Mouse (Mus musculus) left cerebral cortex, postnatal 4 days (tissue): ENCODE results near the gene Eef2. TPM values are rescaled to one million over a fixed set of nuclear protein-coding genes. Genes with fewer than 3 reads are reported as not detected.

Experiments
- DNase-seq: peaks from one replicate; pipeline ENCODE4 v3.0.0-alpha.2; 2022
- intact Hi-C: fragments of 180-260 bp; cut with DNase I; formaldehyde crosslinking; loops from one replicate; pipeline ENCODE4 v1.15.1; 2025
- total RNA-seq, 2 experiments: library from RNA; stranded (reverse); gene quantifications; 2 replicates each; pipeline ENCODE4 v1.2.3; 2021

Eef2 gene
- total RNA-seq = 1,000 to 10,000 TPM; 1,312 to 1,322 TPM

DNA sequence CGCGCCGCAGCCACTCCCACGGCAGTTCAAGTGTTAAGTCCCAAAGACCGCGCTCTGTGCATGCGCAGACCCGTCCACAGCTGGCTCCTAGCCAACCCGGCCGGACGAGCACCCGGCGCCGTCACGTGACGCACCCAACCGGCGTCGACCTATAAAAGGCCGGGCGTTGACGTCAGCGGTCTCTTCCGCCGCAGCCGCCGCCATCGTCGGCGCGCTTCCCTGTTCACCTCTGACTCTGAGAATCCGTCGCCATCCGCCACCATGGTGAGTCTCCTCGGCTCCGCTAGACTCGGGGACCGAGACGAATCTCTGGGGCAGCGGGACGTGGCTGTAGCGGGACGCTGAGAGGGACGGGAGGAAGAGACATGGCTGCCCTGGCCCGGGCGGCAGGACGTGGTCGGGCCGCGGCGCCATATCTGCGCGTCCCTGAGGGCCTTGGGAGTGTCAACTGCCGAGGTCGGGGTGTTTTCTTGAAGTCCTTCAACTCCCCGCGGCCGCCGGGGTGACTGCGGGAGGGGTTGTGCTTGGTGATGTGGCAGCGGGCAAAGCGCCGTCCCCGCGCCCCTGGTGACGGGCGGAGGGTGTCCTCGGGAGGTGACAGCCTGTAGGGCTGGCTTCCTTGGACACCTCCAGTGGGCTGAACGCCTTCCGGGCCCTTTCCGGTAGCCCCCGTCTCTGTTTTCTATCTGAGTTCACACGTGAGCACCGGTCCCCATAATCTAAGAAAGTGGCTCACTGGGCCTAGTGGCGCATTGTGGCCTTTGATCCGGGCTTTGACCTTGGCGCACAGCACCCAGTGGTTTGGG, at the start of gene Eef2:
TSS of gene Eef2 (plus strand) at position 166 of the 806 bp plus-strand sequence.
- intact Hi-C loops = no loop called here
- peak; percentile 100 for DNase-seq

DNA sequence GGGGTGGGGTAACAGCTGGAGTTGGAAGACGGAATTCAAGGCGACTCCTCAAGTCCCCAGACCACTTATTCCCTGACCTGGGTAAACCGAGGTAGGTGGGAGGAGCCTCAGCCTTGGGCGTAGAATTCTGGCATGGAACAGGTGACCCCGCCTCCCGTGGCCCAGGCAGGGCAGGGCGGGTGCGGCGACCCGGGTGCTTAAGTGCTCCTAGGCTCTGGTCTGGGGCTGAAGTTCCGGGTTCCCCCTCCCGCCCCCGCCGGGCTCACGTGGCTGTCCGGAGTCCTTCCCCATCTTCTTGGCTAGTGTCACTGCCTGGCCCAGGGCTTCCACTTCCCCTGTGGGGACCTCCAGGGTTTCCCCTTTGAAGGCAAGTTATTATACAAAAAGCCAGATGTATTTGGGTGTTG, 42.2 kb upstream of the Eef2 start:
- intact Hi-C loops = no loop called here
- no peak for DNase-seq

GRCm38 (mm10) chr10:81134966-81135681, 41.3 kb upstream of the Eef2 start, which contains the start of gene Zbtb7a:
TSS of gene Zbtb7a (plus strand) at chr10:81135220.
- peak; percentile 45 for DNase-seq

DNA sequence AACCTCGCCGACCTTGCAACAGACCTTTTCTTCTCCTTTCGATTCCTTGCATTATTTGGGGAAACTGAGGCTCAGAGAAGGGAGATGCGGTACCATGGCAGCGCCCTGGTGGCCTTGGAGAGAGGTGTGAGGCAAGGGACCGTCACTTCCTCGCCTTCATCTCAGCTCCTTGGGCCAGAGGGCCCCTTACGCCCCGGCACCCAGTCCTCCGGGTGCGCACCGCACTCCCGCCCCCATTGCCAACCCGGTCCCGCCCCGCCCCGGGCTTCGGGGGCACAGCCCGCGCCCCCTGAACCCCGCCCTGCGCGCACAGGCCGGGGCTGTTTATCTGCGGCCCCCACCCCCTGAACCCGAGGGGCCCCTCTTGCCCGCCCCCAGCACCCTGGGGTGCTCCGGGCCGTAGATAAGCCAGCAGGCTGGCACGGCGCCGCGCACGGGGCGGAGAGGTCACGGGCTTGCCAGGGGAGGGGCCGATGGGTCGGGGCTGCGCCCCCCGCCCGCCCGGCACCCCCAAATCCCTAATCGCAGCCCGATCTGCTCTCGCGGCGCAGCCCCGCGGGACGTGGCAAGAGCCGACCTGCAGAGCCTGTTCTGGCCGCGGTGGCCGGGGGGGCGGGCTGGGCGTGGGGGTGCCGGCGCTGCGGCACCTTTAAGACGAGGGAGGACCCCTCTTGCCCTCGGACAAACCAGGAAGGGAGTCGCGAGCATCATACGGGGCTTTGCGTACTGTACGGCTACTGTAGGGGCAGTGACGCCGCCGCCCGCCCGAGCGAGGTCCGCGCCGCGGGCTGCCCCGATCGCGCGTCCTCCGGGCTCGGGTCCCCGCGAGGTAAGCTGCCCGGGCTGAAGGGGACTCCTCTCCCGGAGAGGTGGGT, 40.4 kb upstream of the Eef2 start:
- DNase-seq = peak; percentile 80
- intact Hi-C loops = no loop called here

More at GRCm38 (mm10) chr10:81134966-81135681, 41.3 kb upstream of the Eef2 start, which contains the start of gene Zbtb7a:
- intact Hi-C loops = no loop called here

DNA sequence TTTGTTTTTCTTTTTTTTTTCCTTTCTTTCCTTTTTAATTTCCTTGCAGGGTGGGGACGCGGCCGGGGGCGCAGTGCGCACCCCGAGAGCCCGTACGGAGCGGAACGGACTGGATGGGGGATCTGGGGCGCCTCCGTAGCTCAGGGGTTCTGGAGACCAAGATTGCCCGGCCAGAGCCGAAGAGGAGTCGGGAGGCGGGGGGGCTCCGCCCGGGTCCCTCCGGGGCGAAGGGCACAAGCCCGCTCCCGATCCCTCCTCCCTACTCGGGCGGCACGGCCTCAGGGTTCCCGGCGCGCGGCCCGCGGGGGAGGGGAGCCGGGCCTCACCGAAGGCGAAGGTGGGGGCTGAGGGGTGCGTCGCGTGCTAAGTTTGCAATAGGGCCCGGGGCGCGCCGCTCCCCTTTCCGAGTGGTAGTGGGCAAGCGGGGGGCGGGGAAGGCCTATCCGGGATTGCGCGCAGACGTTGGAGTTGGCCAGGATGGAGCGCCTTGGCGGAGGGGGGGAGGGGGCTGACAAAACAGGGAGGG, 39.7 kb upstream of the Eef2 start:
- intact Hi-C loops = no loop called here
- DNase-seq = no peak

GRCm38 (mm10) chr10:81137252-81138130, 38.9 kb upstream of the Eef2 start:
- peak; percentile 99 for DNase-seq
- intact Hi-C loops = no loop called here

DNA sequence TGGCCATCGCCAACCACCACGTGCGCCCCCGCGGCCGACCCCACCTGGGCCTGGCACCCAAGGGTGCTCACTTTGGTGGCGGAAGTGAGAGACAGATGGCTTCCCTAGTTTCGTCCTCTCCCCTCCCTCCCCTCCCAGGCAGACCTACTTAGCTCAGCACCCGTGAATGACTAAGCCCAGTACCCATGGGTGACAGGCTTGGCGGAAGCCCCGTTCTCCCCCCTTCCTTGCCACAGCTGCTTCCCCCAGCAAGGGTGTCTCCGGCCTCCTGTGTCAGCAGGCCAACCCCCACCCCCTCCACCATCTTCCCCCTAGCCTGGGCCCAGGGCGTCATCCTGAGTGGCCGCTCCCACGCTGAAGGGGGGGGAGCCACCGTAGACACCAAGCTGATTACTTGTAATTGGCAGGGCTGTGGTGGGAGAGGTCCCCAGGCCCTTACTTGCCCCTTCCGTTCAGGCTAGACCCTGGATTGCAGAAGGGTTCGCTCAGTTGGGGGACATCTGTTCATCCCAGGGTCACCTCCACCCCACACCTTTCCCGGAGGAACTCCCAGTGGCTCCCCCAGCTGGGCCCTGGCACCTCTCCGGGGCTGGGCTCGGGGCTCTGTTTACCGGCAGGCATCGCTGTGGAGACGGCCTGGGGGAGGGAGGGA, 38.2 kb upstream of the Eef2 start:
- intact Hi-C loops = no loop called here
- DNase-seq = peak; percentile 60

DNA sequence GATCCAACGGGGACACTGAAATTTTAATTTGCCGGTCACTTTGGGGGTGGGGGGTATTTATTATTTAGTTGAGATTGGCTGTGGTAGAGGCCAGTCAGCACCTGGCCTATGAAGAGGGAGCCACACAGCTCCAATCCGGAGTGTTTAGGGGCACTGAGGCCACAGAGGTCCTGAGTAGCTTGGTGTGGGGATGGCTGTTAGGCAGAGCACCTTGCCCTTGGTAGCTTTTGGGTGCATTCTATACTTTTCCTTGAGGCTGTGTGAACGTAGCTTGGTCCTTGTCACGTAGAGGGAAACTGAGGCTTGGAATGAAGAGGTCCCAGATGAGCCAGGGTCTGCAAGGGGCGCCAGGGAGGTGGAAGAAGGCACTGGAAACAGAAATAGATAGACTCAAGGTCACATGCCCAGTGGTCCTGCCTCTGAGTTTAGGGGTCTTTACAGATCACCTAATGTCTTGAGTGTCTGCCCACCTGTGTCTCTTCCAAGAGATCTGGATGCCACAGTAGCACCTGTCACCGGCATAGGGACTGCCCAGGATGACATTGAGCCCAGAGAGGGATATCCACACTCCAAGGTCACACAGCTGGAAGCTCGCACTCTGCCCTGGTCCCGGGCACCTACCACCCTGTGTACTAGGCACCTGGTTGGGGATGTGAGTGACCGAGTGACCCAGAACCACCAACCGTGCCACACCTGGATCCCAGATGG, 37.5 kb upstream of the Eef2 start:
- no peak for DNase-seq
- intact Hi-C loops = no loop called here

DNA sequence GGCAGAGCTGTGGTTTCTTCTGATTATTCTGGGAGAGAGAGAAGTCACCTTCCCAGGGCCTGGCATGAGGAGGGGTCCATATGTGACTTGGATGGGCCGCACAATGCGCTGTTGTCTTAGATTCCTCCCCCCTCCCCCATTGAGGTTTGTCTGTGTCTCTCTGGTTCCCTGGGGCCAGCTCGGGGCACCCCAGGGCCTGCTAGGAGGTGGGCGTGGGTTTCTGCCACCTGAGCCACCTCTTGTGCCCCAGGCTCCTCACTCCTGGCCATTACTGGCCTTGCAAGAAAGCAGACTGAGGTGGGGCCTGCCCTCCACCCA, 36.9 kb upstream of the Eef2 start:
- intact Hi-C loops = no loop called here
- DNase-seq = no peak

DNA sequence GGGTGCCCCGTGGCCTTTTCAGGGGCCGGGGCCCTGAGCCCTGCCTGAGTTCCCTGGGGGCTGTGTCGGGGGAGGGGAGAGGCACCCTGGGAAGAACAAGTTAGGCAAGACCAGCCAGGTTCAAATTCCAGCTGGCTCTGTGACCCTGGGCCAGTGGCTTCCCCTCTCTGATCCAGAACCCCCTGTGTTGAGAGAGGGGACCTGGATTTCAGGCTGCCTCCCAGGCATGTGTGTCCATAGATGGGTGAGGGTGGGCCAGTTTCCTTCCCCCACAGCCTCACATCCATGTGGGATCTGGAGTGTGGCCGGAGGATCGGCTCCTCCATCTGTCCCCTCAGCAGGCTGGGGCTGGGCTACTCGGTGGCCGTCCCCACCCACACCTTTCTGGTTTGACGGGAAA, 36.4 kb upstream of the Eef2 start:
- no peak for DNase-seq
- intact Hi-C loops = no loop called here

DNA sequence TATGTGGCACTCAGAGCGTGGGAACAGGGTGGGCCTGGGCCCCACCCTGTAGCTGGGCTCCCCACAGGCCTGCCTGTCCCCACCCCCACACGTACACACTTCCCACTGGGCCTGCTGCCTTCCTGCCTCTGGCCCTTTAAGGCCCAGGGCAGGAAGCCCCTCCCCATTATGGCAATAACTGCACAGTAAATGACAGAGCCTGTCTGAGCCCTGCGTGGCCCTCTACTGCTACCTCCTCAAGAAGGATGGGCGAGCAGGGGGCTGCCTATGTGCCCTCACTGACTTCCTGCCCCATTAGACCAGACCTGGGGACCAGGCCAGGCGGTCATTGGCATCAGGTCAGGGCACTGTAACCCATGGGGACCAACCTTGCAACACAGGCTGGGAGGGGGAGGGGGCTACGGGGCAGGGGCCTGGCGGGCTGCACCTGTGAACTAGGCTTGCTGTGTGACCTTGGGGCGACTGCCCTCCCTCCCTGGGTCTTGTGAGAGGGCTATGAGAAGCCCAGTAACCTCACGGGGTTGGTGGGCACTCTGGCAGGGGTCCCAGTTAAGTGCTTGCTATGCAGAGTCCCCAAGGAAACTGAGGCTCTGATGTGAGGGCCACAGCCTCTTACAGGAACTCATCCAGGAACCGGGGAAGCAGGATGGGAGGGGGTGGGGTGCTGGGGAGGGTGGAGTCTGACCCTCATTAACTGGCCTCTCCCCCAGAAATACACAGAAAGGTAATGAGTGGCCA, 35.5 kb upstream of the Eef2 start:
- intact Hi-C loops = no loop called here
- no peak for DNase-seq

GRCm38 (mm10) chr10:81141455-81142210, 34.8 kb upstream of the Eef2 start:
- intact Hi-C loops = no loop called here
- DNase-seq = no peak

- DNase-seq = peak; percentile 64
- intact Hi-C loops = no loop called here
Observed at GRCm38 (mm10) chr10:81142551-81142981, 33.9 kb upstream of the Eef2 start.

- intact Hi-C loops = no loop called here
- DNase-seq = no peak
Observed at GRCm38 (mm10) chr10:81143157-81143633, 33.2 kb upstream of the Eef2 start.

DNA sequence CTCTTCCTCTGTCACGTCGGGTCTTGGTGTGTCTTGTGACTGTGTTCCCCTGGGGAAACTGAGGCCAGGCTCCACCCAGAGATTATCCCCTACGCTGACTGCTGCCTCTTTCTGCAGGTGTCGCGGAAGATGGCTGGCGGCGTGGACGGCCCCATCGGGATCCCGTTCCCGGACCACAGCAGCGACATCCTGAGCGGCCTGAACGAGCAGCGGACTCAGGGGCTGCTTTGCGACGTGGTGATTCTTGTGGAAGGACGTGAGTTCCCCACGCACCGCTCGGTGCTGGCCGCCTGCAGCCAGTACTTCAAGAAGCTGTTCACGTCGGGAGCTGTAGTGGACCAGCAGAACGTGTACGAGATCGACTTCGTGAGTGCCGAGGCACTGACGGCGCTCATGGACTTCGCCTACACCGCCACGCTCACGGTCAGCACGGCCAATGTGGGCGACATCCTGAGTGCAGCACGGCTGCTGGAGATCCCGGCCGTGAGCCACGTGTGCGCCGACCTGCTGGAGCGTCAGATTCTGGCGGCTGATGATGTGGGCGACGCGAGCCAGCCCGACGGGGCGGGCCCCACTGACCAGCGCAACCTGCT, 32.5 kb upstream of the Eef2 start:
- intact Hi-C loops = no loop called here
- no peak for DNase-seq

DNA sequence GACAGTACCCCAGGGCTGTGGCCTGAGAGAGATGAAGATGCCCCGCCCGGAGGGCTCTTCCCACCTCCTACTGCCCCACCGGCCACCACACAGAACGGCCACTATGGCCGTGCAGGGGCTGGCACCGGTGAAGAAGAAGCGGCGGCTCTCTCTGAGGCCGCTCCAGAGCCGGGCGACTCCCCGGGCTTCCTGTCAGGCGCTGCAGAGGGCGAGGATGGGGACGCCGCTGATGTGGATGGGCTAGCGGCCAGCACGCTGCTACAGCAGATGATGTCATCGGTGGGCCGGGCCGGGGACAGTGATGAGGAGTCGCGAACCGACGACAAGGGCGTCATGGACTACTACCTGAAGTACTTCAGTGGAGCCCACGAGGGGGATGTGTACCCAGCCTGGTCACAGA, 31.8 kb upstream of the Eef2 start:
- intact Hi-C loops = no loop called here
- DNase-seq = no peak

DNA sequence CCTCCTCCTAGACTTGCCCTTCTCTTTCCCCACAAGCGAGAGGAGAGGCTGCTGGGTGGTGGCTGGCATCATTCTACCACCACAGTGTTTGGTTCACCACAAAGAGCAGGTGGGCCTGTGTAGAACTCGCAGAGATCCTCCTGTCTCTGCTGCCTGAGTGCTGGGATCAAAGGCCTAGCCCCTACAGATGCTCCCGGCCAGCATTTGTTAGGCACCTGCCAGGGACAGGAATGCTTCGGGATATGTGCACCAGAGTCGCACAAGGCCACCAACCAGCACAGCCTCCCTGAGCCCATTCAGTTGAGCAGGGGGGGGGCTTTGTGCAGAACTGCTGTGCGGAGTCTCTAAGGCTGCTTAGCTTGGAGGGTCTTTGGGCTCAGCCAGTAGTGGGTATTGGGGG, 31.1 kb upstream of the Eef2 start:
- intact Hi-C loops = no loop called here
- DNase-seq = no peak
